Mouse (Mus musculus) heart, postnatal 4 days (tissue): ENCODE measurements around the gene Slc9a3r1. TPM values are rescaled to one million over a fixed set of nuclear protein-coding genes. Genes with fewer than 3 reads are reported as not detected.

Source experiments
- DNase-seq: peaks from one replicate; pipeline ENCODE4 v3.0.0; 2021
- total RNA-seq, 2 experiments: library from RNA; stranded (reverse); gene quantifications; 2 replicates each; pipeline ENCODE4 v1.2.3; 2021

Gene Slc9a3r1
- total RNA-seq, 2 experiments from 2014 or later, result 13.9 to 15.3 TPM

DNA sequence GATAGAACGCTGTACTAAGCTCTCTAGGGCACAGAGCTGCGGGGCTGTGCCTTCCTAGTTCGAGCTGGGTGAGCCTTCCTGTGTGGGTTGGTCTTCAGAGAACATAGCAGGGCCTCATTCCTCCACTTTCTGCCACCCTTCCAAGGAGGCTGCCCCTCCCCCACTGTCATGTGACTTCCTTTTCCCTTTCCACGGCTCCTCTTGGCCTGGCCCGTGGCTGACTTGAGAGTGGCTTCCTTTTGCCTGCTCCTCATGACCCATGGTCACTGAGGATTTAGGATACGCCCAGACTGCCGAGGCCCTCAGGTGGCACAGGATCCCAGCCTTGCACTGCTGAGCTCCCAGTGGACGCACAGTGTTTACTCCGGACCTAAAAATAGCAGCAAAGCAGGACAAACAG, 29.0 kb downstream of the Slc9a3r1 start:
- DNase-seq, result peak; percentile 69

DNA sequence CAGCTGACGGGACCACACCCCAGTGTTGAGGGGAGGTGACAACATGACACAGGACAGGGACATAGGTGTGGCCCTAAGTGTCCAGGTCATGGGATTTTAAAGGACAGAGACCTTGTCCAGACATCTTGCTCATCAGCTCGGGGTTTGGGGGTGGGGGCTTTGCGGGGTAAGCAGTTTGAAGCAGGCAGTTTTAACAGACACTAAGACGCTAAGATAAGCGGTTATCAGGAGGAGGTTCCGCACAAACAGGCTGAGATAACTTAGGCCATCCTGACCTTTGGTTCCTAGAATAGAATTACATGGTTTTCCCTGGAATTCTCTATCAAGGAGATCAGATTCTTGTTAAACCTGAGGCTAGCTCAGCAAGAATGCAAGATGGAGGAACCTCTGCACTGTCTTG, 31.6 kb downstream of the Slc9a3r1 start:
- no peak for DNase-seq

DNA sequence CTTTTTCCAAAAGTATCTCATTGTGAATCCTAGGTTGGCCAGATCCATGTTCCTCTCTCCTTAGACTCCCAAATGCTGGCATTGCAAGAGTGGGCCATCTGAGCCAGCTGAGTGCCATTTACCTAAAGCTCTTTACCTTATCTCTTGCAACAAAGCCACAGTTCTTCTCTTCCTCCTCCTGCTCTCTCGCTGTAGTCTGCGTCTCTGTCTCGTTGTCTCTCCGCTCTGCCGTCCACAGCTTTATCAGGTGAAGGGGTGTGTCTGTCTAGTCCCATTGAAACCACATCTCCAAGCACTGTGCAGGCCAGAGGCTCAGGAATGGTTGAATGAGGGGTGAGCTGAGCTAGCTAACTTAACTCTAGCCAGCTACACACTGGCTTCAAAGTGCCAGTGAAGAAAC, 32.8 kb downstream of the Slc9a3r1 start:
- DNase-seq, result no peak

DNA sequence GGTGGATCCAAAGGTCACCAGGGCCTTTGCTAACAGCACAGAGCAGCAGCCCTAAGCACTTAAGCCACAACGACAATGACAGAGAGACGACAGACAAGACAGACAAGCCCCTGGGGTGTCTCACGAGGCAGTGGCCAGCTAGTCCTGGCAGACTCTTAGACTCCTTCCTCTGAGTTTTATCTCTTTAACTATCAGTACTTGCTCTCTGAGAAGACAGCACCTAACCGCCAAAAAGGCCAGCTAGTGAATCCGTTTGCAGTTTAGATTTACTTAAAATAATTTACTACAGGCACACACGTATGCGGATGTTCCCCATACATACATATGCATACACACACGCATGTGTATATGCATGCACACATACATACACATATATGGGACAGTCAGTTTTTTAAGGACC, 34.4 kb downstream of the Slc9a3r1 start:
- no peak for DNase-seq

DNA sequence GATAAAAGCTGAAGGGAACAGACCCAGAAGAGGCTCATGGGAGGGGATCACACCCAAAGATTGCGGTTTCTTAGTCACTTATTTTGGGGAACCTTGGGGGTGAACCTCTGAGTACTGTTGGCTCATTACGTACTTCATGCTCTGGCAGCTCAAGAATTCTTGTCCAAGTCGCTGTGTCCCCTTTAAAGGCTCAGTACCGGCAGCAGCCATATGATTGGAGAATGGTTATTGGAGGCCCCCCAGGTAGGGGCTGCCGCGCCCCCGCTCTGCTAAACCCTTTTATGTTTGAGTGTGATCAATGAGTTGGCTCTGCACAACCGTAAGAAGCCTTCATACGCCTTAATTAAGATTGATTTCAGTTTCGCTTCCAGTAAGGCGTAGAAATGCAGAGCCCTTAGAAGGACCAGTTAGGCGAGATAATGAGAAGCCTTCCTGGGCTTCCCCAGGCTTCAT, 35.8 kb downstream of the Slc9a3r1 start:
- no peak for DNase-seq

DNA sequence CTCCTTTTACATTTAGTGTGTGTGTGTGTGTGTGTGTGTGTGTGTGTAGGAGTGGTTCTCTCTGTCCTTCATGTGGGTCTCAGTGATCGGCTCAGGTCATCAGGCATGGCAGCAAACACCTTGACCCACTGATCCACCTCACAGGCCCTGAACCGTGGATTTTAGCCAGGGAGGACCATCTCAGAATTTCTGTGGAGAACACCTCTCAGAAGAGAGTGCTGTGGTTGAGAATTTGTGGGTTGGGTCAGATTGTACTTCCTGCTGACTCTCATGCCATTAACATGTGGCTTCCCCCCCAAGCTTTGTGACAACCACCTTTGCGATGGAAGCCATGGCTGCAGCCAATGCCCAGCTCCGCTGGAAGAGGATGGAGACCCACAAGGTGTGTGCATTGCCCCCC, 37.4 kb downstream of the Slc9a3r1 start:
- no peak for DNase-seq

DNA sequence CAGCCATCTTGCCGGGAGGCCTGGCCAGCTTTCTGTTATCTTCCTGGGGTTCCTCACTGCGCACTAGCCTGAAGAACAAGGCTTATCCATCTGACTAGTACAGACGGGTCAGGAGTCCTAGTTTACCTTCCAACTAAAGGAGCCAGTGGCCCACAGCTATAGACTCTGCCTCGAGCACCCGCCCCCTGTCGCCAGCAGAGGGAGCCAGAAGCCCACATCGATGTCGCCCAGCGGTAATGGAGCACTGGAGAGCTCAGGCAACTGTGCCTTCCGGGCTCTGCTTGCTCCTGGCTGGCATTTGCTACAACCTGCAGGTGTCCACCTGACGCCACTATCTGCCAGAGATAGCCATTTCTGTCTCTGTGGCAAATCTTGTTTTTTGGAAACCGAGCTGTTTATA, 39.2 kb downstream of the Slc9a3r1 start:
- DNase-seq, result peak; percentile 89

DNA sequence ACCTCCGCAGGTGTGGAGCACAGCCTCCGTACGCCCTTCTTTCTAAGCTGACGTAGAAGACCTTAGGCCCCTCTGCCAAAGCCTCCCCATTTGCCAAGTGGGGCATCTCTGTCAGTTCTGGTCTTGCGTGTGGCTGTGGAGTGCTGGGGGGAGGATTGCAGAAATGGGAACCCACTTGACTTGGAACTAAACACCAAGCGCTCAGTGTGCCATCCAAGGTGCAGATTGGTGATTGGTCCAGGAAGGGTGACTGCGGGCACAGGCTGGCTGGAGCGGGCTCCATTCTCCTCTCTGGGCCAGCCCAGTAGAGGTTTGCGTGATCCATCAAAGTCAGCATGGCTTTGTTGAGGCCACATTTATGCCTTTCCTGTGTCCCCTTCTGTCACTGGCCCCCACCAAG, 39.6 kb downstream of the Slc9a3r1 start:
- DNase-seq, result no peak

DNA sequence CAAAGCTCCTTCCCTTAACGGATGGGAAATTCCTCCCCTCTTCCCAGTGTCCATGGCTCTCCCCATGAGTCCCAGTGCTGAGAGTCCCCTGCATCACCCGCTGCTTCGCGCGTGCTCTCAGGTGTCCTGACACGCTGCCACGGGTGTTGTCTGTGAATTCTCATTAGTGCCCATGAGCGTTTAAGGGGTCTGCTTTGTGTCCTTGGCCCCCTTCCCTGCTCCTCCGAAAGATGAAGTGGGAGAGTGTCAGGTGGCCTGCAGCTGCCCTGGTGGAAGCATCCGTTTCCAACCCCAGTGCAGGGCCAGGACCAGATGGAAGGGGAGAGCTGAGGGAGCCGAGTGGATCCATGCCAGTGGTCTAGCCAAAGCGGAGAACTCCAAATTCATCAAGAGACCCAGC, 45.0 kb downstream of the Slc9a3r1 start:
- DNase-seq, result no peak

DNA sequence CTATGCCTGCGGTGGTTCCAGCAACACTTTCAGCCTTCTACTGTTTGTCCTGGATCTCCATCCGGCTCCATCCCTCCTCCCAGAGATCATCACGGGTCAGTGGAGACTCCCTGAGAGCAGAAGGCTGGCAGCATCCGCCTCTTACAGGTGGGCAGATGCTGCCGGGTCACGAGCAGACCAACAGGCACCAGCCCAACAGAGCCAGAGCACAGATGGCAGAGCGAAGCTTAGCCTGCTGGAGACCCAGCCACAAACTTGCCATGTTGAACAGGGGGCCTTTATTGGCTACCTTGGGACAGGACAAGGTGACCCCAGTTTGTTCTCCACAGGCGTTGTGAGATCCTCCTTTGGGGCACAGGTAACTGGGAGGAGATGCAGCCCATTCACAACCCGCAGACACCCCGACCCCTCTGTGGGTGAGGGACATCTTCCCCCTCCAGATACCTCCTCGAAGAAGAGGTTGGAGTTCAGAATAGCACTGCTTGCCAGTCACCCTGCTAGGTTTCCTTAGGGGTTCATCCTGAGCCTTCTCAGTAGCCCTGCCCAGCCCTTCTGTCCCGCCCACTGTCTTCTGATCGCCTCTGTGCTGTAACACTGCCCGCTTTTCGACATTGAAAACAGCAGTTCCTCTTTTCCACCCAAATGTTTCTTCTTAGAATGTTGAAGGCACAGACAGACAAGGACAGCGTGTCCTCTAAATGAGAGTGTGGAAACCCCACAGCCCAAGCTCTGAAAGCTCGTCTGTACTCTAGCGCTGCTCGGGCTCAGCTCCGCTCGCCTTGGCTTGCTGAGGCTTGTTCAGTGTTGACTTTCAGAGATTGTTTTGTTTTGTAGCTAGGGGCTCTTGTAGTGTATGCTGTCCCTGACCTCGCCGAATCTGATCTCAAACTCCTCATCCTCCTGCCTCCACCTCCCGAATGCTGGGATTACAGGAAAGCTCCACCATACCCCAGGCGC, 45.9 kb downstream of the Slc9a3r1 start:
- no peak for DNase-seq

DNA sequence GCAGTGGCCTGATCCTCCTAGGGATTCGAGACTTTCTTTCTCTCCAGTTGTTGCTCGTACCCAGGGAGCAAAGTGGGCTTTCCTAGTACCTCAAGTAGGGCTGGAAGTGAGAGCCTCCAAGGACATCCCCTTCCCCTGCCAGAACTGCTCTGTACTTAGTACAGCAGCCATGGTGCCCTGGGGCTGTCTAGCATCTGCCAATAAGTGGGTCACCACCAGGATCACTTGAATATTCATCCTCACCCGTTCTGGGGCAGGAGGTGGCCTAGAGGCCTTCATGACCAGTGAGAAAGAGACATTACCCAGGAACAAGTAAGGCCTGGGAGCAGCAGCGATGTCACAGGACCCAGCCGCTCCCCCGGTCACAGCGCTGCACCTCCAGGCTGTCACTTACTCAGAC, 46.8 kb downstream of the Slc9a3r1 start:
- no peak for DNase-seq

DNA sequence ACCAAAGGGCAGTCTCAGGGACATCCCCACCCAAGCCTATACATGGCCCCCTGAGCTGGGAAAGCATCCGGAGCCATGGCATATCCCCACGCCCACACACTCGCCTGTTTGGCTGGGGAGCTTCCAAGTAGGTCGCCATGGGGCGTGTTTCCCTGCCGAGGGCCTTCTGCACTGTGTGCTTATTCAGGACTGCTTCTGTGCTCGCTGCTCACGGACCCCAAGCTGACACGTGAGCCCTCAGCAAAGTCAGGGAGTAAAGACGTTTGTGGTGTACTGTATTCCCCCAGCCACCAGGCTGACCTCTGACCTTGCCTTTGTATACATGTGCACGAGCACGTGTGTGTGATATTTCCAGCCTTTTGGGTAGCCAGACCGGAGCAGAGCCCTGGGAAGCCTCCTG, 49.0 kb downstream of the Slc9a3r1 start:
- DNase-seq, result no peak

DNA sequence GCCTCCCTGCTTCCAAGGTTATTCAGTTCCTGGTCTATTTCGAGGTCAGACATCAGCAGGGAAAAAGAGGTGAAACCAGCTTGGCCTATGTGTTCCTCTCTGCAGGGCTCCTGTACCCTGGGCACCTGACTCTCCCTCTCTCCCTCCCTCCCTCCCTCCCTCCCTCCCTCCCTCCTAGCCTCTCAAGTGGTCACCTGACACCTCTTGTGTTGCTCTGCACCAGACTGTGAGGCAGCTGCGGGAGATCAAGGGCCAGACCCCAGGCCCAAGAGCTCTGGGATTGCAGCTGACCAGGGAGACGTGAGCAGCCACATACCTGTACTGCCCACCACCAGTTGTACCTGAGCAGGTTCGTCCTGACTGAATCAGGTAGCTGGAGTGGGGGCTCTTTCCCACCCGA, 52.0 kb downstream of the Slc9a3r1 start:
- no peak for DNase-seq

DNA sequence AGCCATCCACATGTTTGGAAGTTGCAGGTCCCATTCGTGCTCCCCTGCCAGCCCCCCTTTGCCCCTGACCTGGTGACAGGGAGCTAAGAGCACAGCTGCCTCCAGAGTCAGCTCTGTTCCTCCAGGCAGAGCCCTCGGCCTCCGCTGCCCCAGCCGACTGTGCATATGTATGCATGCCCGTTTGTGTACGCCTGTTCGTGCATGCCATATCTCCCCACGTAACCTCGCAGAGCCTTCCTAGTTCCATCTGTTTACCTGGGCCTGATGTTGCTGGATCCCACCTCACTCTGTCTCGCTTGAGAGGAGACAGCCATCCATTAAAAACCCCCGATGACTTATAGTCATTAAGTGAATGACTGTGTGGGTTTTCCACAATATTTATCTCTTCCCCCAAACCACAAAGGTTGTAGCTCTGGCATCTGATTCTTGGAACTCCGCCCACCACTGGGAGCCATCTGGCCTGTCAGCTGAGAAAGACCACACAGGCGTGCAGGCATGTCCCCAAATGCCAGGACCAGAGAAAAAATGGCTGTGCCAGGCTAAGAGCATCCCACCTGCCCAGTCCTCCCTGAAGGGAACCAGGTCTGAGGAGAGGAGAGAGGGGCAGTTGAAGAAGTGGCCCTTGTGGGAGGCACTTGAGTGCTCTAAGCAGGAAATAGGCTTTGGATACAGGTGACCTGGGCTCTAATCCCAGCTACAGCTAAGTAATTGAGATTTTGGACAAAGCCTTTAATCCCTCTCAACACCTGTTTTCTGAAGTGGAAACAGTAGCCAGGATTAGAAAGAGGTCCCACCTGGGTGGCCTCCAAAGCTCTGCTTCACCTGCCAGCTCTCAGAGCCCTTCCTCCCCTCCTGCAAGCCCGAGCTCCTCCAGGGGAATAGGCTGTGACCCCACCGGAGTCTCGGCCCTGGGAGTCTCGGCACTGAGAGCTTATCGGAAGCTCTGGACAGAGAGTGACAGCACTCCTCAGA, 54.6 kb downstream of the Slc9a3r1 start:
- peak; percentile 61 for DNase-seq

DNA sequence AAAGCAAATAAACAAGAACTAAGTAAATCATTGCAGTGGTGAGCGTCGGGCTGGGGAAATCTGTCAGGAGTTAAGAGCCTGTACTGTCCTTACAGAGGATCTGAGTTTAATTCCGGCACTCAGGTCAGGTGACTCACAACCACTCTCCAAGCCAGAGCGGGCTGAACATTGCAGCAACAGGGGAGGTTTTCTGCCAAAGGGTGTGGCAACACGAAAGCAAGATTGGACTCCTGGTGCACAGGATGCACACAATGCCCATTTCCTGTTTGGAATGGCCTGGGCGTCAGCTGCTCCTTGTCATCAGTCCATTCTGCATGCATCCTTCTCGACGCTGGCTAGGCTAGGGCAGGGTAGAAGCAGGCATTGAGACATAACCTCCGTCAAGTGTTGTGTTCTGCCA, 56.1 kb downstream of the Slc9a3r1 start:
- DNase-seq, result peak; percentile 57

DNA sequence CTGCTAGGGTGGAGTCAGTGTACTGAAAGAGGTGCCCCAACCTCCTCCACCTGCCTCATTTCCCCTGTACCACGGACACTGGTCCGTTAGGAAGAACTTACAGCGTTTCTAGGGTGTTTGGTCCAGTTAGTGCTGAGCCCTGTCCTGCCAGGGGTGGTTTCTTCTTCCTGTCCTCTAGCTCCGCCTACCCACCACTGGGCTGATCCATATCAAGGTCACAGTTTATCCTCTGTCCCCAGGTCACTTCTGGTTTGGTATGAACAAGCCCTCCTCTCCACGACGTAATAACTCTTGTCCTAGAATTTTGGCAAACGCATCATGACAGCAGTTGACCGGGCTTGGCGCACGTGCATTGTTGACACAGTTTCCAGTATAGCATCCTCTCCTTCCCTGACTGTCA, 56.5 kb downstream of the Slc9a3r1 start:
- no peak for DNase-seq

DNA sequence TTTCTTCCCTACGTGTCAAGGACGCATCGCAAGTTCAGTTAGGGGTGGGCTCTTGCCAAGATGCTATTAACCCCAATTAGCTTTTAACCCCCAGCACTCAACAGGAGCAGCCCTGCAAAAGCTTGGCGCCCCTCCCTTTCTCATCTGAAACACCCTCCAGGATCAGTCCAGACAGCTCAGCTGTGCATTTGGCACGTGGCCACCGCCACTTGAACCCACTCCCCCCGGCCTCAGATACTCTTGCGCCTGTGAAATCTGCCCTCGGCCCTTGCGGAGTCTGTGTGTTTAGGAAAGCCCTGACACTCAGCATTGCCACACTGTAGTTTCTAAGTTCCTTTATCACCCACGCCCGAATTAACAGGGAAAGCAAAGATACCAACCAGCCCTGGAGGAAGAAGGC, 58.9 kb downstream of the Slc9a3r1 start:
- peak; percentile 61 for DNase-seq

DNA sequence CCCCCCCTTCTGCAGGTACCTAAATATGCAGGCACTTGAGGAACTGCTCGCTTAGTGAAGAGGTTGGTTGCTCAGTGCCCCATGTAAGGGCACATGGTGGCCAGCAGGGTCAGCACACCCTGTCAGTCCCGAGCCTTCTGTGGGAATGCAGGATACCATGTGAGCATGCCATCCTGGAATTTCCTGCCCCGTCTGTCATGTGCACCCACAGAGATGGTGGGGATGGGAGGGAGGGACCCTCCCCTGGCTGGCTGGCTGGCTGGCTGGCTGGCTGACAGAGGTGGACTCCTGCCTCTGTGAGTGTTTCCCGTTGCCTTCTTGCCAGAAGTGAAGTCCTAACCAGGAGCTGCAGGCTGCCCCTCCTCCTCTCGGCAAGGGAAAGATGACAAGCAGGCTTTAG, 59.4 kb downstream of the Slc9a3r1 start:
- peak; percentile 58 for DNase-seq

DNA sequence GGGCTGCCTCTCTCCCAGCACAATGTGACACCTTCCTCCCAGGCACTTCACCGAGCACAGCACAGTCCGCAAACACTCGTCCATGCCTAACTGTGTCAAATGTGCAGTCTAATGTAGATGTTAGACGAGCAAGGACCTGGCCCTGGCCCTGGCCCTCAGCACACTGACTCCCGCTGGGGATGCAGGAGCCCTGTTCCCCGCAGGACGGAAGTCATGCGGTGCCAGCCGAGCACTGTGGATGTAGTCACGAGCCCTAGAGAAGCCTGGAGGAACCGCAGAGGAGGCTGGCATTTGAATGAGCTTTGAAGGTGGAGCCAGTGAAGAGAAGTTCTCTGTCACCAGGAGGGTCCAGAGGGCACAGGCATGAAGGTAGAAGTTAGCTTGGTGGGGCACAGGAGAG, 60.3 kb downstream of the Slc9a3r1 start:
- no peak for DNase-seq

DNA sequence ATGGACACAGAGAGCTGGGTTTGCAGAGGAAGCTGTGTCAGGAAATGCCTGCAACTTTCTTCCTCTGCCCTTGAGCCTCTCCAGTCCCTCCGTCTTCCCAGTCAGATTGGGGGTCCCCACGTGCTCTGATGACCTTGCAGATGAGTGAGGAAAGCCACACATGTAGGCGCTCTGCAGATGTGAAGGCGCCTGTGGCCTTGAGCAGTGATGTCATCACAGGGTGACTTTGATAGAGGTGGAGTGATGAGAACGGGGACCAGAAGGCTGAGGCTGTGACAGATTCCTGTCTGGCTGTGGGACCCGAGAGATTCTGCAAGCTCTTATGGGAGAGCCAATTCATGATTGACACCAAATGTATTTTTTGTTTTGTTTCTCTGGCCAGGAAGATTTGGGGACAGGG, 60.7 kb downstream of the Slc9a3r1 start:
- no peak for DNase-seq

DNA sequence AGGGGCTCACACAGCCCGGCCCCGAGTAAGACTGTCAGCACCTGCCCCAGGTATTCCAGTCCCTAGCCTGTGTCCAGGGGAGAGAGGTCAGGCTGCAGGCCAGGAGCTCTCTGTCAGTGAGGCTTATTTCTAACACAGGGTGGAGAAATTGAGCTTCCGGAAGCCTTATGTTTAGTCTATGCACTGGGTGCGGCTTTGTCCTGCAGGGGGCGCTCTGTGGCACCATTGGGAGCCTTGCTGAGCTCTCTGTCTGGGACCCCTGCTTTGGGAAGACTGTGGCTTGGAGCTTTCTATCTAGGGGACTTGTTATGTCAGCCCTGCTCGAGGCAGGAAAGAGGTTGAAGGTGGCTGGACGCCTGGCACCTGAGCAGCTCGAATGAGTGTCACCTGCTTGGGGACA, 61.7 kb downstream of the Slc9a3r1 start:
- DNase-seq, result peak; percentile 81

DNA sequence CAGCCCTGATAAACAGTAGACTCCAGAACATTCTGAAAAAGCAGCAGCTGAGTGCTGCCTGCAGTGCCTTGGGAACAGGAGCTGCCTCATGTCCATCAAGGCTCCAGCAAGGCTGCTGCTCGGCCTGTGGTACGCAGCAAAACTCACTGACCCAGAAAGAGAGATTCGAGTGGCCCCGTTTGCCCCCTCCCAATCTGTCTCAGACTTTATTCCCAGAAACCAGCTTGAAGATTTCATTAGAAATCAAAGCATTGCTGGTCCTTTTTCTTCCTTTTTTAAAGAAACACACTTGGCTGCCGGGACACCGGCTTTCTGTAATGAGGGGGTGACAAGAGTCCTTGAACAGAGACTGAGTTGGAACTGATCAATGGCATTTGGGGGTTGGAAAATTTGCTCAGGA, 62.2 kb downstream of the Slc9a3r1 start:
- DNase-seq, result no peak

DNA sequence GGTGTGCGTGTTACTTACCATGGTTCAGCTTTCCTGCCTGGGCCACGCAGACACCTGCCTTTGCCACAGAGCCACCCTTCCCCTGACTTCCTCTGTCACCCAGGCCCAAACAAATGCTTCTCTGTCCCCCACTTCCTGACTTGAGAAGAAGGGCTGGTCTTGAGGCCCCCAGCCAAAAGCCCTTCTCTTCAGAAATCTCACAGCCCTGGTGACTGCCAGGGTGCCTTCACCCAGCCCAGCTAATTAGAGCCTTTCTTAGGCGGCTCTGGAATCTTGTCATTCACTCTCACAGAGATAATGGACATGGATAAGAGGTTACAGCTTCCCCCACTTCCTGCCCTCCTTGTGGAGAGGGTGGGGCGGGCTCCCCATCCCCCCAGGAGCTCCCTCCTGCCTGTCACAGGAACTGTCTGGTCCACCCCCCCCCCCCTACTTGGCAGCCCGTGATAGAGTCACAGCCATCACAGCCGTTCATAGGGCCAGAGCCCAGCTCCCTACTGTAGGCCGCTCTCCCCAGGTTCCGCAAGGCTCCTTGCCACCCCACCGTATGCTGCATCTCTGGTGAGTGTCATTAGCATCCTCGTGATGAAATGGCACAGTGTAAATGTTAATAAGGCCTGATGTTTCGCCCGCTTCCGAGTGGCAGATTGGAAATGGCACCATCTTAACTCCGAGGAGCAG, 63.8 kb downstream of the Slc9a3r1 start:
- peak; percentile 37 for DNase-seq
